Mouse (Mus musculus) MEL (cell line): ENCODE data around the gene Ablim1.

Experiments
- CTCF ChIP-seq, 3 experiments: IDR thresholded peaks in 2 of 3; conservative IDR thresholded peaks in 1 of 3; 2 replicates each; pipeline ENCODE4 v1.5.1; 2011 to 2012; ENCODE audit warnings: low read length in 3 of 3, low read depth in 2 of 3, mild to moderate bottlenecking in 2 of 3, improper control_type of control experiment in 1 of 3, inconsistent platforms in 1 of 3, mixed read lengths in 1 of 3, moderate library complexity in 1 of 3; ENCODE audit not compliant: control insufficient read depth in 1 of 3, insufficient read depth in 1 of 3, poor library complexity in 1 of 3, severe bottlenecking in 1 of 3
- ELF1 ChIP-seq: IDR thresholded peaks from 2 replicates; pipeline ENCODE4 v1.6.1; 2014; ENCODE audit warnings: low read depth, mild to moderate bottlenecking, inconsistent platforms, low read length, improper control_type of control experiment, moderate library complexity
- GATA1 ChIP-seq: IDR thresholded peaks from 2 replicates; pipeline ENCODE4 v1.6.1; 2011; ENCODE audit warnings: low read depth, low read length, improper control_type of control experiment
- POLR2AphosphoS2 ChIP-seq: IDR thresholded peaks from 2 replicates; pipeline ENCODE4 v1.6.1; 2011; ENCODE audit warnings: low read length, improper control_type of control experiment
- TCF12 ChIP-seq: IDR thresholded peaks from 2 replicates; pipeline ENCODE4 v1.6.1; 2014; ENCODE audit warnings: low read depth, mild to moderate bottlenecking, inconsistent platforms, low read length, improper control_type of control experiment, moderate library complexity

DNA sequence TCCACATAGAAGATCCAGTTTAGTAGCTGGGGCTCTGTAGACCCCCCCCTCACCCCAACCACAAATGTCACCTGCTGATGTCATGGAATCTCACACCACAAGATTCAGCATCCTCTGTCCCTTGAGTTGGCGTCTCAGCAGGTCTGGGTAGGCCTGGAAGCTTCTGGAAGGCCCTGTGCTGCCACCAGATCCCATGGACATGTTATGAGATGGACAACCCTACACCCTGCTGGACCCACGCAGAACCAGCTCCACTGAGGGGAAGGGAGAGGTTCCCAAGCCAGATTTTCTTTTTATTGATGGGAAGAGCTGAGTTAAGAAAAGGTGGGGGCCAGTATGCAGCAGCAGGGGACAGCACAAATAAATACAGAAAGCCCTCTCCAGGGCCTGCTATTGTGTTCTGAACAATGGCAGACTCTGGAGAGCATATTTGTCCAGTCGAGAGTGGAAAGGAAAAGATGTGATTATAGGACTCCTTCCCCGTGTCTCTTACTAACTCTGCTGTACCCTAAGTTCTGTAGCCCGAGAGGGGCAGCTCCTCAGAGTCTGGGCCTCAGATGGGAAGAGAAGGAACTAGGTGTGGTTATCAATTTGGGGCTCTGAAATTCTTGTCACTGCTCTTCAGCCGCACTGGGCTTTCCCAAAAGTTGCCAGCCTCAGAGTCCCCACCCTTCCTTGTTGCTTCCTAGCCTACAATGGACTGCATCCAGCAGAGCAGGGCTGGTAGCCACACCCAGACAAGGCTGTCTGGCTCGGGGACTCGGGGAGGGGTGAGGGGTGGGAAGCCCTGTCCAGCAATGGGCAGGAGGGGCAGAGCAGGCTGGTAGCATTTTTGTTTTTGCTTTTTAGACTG is 286.2 kb downstream of the Ablim1 start:
- TF ChIP-seq TCF12 (no peak), CTCF (IDR thresholded peaks at IDR 0.05 in 2 of 3, conservative IDR thresholded peaks at IDR 0.05 in 1 of 3; ENCODE audit: control insufficient read depth in 1 of 3, insufficient read depth in 1 of 3, low read depth in 2 of 3, low read length in 3 of 3, poor library complexity in 1 of 3, severe bottlenecking in 1 of 3) (no peak), POLR2AphosphoS2 (no peak), GATA1 (no peak), ELF1 (no peak)
